Mouse (Mus musculus) liver, postnatal 0 days (tissue): Measurements from ENCODE around the gene Cd79b. TPM values are rescaled to one million over a fixed set of nuclear protein-coding genes. Genes with fewer than 3 reads are reported as not detected.

Source experiments
- ATAC-seq: fragments of 200-750 bp; cut with Nextera tagmentation; 2 replicates; pipeline ENCODE4 v1.8.0; 2017; ENCODE audit warnings: mild to moderate bottlenecking, moderate library complexity
- DNase-seq: peaks from one replicate; pipeline ENCODE4 v3.0.0-alpha.2; 2016
- H3K27ac ChIP-seq: fragments of 300-500 bp; sonication (generic); 2 replicates; pipeline ENCODE4 v1.5.1; 2014; ENCODE audit warnings: antibody characterized with exemption, moderate library complexity, mild to moderate bottlenecking, low read depth
- H3K27me3 ChIP-seq: fragments of 300-500 bp; sonication (generic); 2 replicates; pipeline ENCODE4 v1.6.1; 2014; ENCODE audit warnings: low read length, control low read depth, mixed read lengths; ENCODE audit not compliant: insufficient read depth
- H3K36me3 ChIP-seq: fragments of 300-500 bp; sonication (generic); replicated peaks from 2 replicates; pipeline ENCODE4 v1.6.1; 2014; ENCODE audit warnings: mild to moderate bottlenecking, control low read depth, low read length, moderate library complexity, mixed read lengths; ENCODE audit not compliant: insufficient read depth
- H3K4me1 ChIP-seq: fragments of 300-500 bp; sonication (generic); 2 replicates; pipeline ENCODE4 v1.6.1; 2014; ENCODE audit warnings: antibody characterized with exemption, mild to moderate bottlenecking, control low read depth; ENCODE audit not compliant: insufficient read depth
- H3K4me2 ChIP-seq: fragments of 300-500 bp; sonication (generic); 2 replicates; pipeline ENCODE4 v1.6.1; 2014; ENCODE audit warnings: low read depth, mild to moderate bottlenecking, low read length, moderate library complexity, mixed read lengths
- H3K4me3 ChIP-seq: fragments of 300-500 bp; sonication (generic); 2 replicates; pipeline ENCODE4 v1.5.1; 2014; ENCODE audit warnings: low read depth, low read length
- H3K9ac ChIP-seq: fragments of 300-500 bp; sonication (generic); replicated peaks from 2 replicates; pipeline ENCODE4 v1.6.1; 2014; ENCODE audit warnings: mild to moderate bottlenecking, moderate library complexity
- H3K9me3 ChIP-seq: fragments of 300-500 bp; sonication (generic); 2 replicates; pipeline ENCODE4 v1.6.1; 2016; ENCODE audit warnings: mild to moderate bottlenecking, control low read depth, low read length, mixed read lengths
- CTCF ChIP-seq: sonication (generic); IDR thresholded peaks from 2 replicates; pipeline ENCODE4 v1.5.1; 2016; ENCODE audit warnings: antibody characterized with exemption, low read depth
- EP300 ChIP-seq: IDR thresholded peaks from 2 replicates; pipeline ENCODE4 v1.6.1; 2016; ENCODE audit warnings: antibody characterized with exemption, low read depth, mild to moderate bottlenecking
- WGBS: fragments of 180-500 bp; shearing (Covaris S2); extraction: QIAGEN DNeasy Blood & Tissue Kit; methylation state at CpG from one replicate; pipeline ENCODE4 v1.1.7; 2014; ENCODE audit not compliant: insufficient replicate concordance; 5-methylcytosine and 5-hydroxymethylcytosine counted together
- polyA plus RNA-seq: library from polyadenylated mRNA; unstranded; fragments of >200 nt; fragmentation: Nextera tagmentation; extraction: Ambion mirVana; gene quantifications from 2 replicates; pipeline ENCODE4 v1.2.1, GENCODE M21; 2015

Gene Cd79b
- polyA plus RNA-seq, 1 experiment from 2014 or later, result 34.8 TPM

DNA sequence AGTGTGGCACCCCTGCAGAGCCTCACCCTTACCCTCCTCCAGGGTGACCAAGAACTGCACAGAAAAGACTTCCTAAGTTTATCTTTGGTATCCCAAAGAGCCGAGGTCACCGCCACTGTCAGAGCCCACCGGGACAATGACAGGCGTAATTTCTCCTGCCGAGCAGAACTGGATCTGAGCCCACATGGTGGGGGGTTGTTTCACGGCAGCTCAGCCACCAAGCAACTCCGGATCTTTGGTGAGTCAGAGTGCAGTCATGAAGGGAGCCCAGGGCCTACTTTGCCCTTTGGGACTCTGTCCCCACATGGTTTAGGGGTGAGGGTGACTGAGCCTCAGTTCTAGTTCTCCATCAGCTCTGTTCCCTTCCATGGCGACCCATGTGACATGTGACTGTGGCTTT, 30.4 kb downstream of the Cd79b start:
- no peaks in the 10 kb centered on the region for H3K9me3 ChIP-seq
- ATAC-seq (no peak), DNase-seq (no peak)
- H3K36me3 ChIP-seq, result no peaks in the 10 kb centered on the region
- no peaks in the 10 kb centered on the region for H3K4me1 ChIP-seq
- no peak overlapping the region for H3K4me3 ChIP-seq
- TF ChIP-seq CTCF, result no peak
- TF ChIP-seq EP300, result no peak
- WGBS, result 62% methylated on average over 8 of the region's 8 CpGs
- no peaks in the 10 kb centered on the region for H3K27me3 ChIP-seq
- H3K4me2 ChIP-seq, result no peak overlapping the region
- H3K27ac ChIP-seq, result no peak overlapping the region
- no peak overlapping the region for H3K9ac ChIP-seq

DNA sequence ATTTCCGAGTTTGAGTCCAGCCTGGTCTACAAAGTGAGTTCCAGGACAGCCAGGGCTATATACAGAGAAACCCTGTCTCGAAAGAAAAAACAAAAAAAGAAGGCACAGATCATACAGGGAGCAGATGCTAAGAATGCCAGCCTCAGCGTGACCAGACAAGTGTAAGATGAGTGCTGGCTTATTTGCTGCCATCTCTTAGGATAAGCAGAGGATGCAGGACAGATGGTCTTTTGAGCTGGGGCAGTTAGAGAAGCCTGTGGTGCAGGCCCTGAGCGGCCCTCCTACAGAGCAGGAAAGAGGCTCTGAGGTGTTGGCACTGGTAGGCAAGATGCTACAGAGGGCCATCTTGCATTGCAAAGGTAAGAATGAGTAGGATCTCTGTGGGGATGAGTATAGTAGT, 31.2 kb downstream of the Cd79b start:
- Histone ChIP-seq H3K9me3 (no peaks in the 10 kb centered on the region), H3K4me1 (no peaks in the 10 kb centered on the region), H3K27ac (no peak overlapping the region), H3K4me3 (no peak overlapping the region), H3K9ac (no peak overlapping the region), H3K27me3 (no peaks in the 10 kb centered on the region), H3K36me3 (no peaks in the 10 kb centered on the region), H3K4me2 (no peak overlapping the region)
- ATAC-seq (no peak), DNase-seq (no peak)
- 80% methylated on average over 4 of the region's 4 CpGs for WGBS
- TF ChIP-seq EP300 (no peak), CTCF (no peak)

DNA sequence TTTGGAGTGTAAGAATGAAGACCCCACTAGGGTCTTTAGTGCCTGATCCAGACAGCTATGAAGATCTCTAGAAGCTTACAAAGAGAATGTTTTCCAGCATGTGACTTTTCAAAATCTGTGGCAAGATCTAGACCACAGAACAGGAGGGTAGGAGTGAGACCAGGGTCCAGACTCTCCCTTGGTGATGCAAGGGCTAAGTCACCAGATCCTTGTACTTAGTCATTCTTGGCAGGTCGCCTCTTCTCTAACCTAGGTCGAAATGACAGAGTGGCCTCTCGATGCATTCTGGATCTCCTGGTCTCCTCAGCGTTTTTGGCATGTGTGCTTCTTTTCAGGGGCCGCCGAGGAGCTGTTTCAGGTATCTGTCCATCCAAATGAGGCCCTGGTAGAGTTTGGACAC, 32.1 kb downstream of the Cd79b start:
- TF ChIP-seq EP300 (no peak), CTCF (no peak)
- Histone ChIP-seq H3K9me3 (no peaks in the 10 kb centered on the region), H3K27me3 (no peaks in the 10 kb centered on the region), H3K27ac (no peak overlapping the region), H3K4me3 (no peak overlapping the region), H3K36me3 (no peaks in the 10 kb centered on the region), H3K4me2 (no peak overlapping the region), H3K9ac (no peak overlapping the region), H3K4me1 (no peaks in the 10 kb centered on the region)
- ATAC-seq (no peak), DNase-seq (no peak)
- 77% methylated on average over 6 of the region's 6 CpGs for WGBS

DNA sequence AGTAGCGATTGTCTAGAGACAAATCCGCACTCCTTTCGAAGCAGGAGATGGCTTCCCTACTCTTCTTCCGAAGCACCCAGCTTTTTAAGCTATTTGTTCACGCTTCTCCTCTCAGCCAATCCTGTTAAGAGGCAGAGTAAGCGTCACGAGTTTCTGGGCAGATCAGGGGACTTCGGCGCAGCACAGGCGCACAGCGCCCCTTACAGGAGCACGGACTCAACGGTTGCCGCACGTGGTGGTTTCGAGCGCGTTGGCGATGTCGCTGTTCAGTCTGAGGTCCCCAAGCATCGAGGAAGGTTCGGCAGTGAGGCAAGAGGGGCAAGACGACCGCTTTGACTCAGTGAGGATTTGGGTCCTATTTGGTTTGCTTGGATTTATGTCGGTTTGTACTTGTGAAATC, 38.1 kb downstream of the Cd79b start, which contains the start of gene Tcam1:
TSS of gene Tcam1 (plus strand) at position 219 of the 400 bp plus-strand sequence.
- Histone ChIP-seq H3K27ac (no peak within 1 kb of the TSS), H3K4me1 (peaks cover 18% of the 10 kb centered on the region), H3K27me3 (no peaks in the 10 kb centered on the region), H3K9ac (no peak within 1 kb of the TSS), H3K4me3 (no peak within 1 kb of the TSS), H3K4me2 (peak within 1 kb of the TSS; percentile 52), H3K36me3 (no peaks in the 10 kb centered on the region), H3K9me3 (no peaks in the 10 kb centered on the region)
- ATAC-seq (peak; percentile 22), DNase-seq (peak; percentile 96)
- TF ChIP-seq EP300 (no peak), CTCF (peak; percentile 98)
- WGBS, result 3% methylated on average over 25 of the region's 25 CpGs

DNA sequence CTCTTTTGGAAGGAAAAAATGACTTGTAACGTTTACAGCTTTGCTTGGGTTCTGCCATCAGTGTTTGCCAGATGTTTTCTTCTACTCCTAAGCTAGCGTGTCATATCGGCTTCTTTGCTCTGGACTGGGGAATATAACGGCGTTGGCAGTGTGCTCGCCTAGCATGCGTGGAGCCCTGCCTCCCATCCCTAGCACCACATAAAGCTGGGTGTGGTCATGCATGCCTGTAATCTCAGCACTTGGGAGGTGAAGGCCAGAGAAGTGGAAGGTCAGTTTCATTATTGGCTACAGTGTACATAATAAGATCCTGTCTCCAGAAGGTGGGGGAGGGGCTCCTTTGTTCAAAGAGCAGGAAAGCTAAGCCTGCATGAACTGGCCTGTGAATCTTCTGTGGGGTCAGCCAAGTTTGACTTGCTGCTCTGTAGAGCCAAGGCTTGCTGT, 39.6 kb downstream of the Cd79b start:
- no peak for DNase-seq
- H3K4me1 ChIP-seq, result peaks cover 33% of the 10 kb centered on the region

DNA sequence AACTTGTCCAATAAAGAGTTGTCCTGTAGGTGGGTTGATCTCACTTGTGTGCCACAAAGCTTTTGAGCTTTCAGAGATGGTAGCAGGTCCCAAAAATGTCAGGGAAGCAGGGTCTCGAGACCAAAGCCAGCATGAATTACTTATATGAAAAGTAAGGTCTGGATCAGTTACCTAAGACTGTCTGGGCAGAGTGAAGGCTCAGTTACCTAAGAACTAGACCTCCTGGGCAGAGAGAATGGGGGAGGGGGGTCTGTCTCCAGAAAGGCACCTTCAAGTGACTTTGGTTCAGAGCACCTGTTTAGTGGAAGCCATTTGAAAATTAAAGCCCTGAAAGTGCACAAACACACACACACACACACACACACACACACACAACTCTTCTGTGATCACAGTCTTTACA, 40.2 kb downstream of the Cd79b start:
- Histone ChIP-seq H3K36me3 (no peaks in the 10 kb centered on the region), H3K27me3 (no peaks in the 10 kb centered on the region), H3K4me2 (no peak overlapping the region), H3K4me3 (no peak overlapping the region), H3K9me3 (no peaks in the 10 kb centered on the region), H3K9ac (no peak overlapping the region), H3K27ac (no peak overlapping the region), H3K4me1 (peaks cover 37% of the 10 kb centered on the region)
- TF ChIP-seq CTCF, result no peak
- no peak for TF ChIP-seq EP300
- no peak for ATAC-seq
- DNase-seq, result no peak
- WGBS, result 76% methylated on average over 1 of the region's 1 CpGs

More for the DNA sequence above, 39.6 kb downstream of the Cd79b start:
- Histone ChIP-seq H3K27me3 (no peaks in the 10 kb centered on the region), H3K36me3 (no peaks in the 10 kb centered on the region), H3K4me2 (no peak overlapping the region), H3K9me3 (no peaks in the 10 kb centered on the region), H3K27ac (no peak overlapping the region), H3K9ac (no peak overlapping the region), H3K4me3 (no peak overlapping the region)
- TF ChIP-seq CTCF (no peak), EP300 (no peak)
- no peak for ATAC-seq
- 85% methylated on average over 7 of the region's 7 CpGs for WGBS

DNA sequence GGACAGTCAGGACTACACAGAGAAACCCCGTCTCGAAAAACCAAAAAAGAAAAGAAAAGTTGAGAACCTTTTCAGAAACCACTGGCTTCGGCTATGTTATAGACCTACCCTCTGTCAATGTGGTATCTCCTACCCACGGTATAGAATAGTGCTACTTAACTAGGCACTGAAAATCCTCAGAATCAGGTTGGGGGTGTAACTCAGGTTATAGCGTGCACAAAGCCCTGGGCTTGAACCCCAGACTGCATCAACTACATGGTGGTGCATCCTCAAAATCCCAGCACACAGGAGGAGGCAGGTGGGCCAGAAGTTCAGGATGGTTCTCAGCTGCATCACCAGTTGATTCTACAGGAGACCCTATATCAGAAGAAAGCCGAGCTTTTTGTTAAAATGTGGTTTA, 40.8 kb downstream of the Cd79b start:
- H3K36me3 ChIP-seq, result no peaks in the 10 kb centered on the region
- 86% methylated on average over 6 of the region's 6 CpGs for WGBS
- no peak overlapping the region for H3K4me3 ChIP-seq
- DNase-seq (no peak), ATAC-seq (no peak)
- peak overlapping the region; percentile 85; the same call in 1 of the 2 replicates for H3K27ac ChIP-seq
- no peaks in the 10 kb centered on the region for H3K27me3 ChIP-seq
- H3K4me1 ChIP-seq, result peaks cover 42% of the 10 kb centered on the region
- no peak overlapping the region for H3K9ac ChIP-seq
- no peak for TF ChIP-seq EP300
- no peak for TF ChIP-seq CTCF
- H3K9me3 ChIP-seq, result no peaks in the 10 kb centered on the region
- H3K4me2 ChIP-seq, result peak overlapping the region; percentile 79
